Mouse (Mus musculus) embryonic facial prominence, embryonic 13.5 days (tissue): Measurements from ENCODE around the gene Gm4763. TPM values are rescaled to one million over a fixed set of nuclear protein-coding genes. Genes with fewer than 3 reads are reported as not detected.
A peak's percentile ranks its signal among the peaks of the same experiment; 100 is the strongest.
"Not testable (repeated sequence)": the region's sequence is repeated elsewhere in the genome, so short reads cannot be mapped to it uniquely, and the experiment has no call there.

ENCODE experiments used
- ATAC-seq: fragments of 200-750 bp; cut with Nextera tagmentation; 2 replicates; pipeline ENCODE4 v1.8.0; 2017; ENCODE audit warnings: low read depth; ENCODE audit not compliant: insufficient number of reproducible peaks, insufficient read depth, low FRiP score, low TSS enrichment
- H3K27ac ChIP-seq: fragments of 300-500 bp; sonication (generic); 2 replicates; pipeline ENCODE4 v1.5.1; 2015; ENCODE audit warnings: moderate library complexity, mild to moderate bottlenecking, inconsistent platforms
- H3K27me3 ChIP-seq: fragments of 300-500 bp; sonication (generic); 2 replicates; pipeline ENCODE4 v1.6.1; 2015; ENCODE audit warnings: mild to moderate bottlenecking, inconsistent platforms
- H3K36me3 ChIP-seq: fragments of 300-500 bp; sonication (generic); 2 replicates; pipeline ENCODE4 v1.6.1; 2015; ENCODE audit warnings: mild to moderate bottlenecking, inconsistent platforms
- H3K4me1 ChIP-seq: fragments of 300-500 bp; sonication (generic); 2 replicates; pipeline ENCODE4 v1.6.1; 2015; ENCODE audit warnings: inconsistent platforms
- H3K4me2 ChIP-seq: fragments of 300-500 bp; sonication (generic); 2 replicates; pipeline ENCODE4 v1.6.1; 2015; ENCODE audit warnings: moderate library complexity, mild to moderate bottlenecking, inconsistent platforms
- H3K4me3 ChIP-seq: fragments of 300-500 bp; sonication (generic); 2 replicates; pipeline ENCODE4 v1.5.1; 2015; ENCODE audit warnings: mild to moderate bottlenecking, inconsistent platforms
- H3K9ac ChIP-seq: fragments of 300-500 bp; sonication (generic); 2 replicates; pipeline ENCODE4 v1.6.1; 2015; ENCODE audit warnings: mild to moderate bottlenecking, inconsistent platforms
- H3K9me3 ChIP-seq: fragments of 300-500 bp; sonication (generic); 2 replicates; pipeline ENCODE4 v1.6.1; 2016; ENCODE audit warnings: inconsistent platforms
- WGBS: fragments of 180-500 bp; shearing (Covaris S2); methylation state at CpG from one replicate; pipeline ENCODE4 v1.1.7; 2015; ENCODE audit warnings: mixed read lengths; 5-methylcytosine and 5-hydroxymethylcytosine counted together
- polyA plus RNA-seq: library from polyadenylated mRNA; unstranded; fragments of >200 nt; fragmentation: Nextera tagmentation; extraction: Ambion mirVana; gene quantifications from 2 replicates; pipeline ENCODE4 v1.2.1, GENCODE M21; 2015

Gene Gm4763
- not detected in 2 replicates for polyA plus RNA-seq

GRCm38 (mm10) chr7:24726808-24727207, at the start of gene Gm4763:
Gene Gm4763 (minus strand): TSS chr7:24726908.
- not testable (repeated sequence) for H3K27ac ChIP-seq, H3K9me3 ChIP-seq, H3K9ac ChIP-seq, ATAC-seq, H3K36me3 ChIP-seq, H3K4me2 ChIP-seq, H3K27me3 ChIP-seq, H3K4me3 ChIP-seq, H3K4me1 ChIP-seq
- 87% methylated on average over 11 of the region's 11 CpGs for WGBS

GRCm38 (mm10) chr7:24776145-24776544, 49.4 kb upstream of the Gm4763 start:
- Histone ChIP-seq H3K4me3 (no peak overlapping the region), H3K9ac (no peak overlapping the region), H3K27ac (no peak overlapping the region), H3K36me3 (no peaks in the 10 kb centered on the region), H3K4me2 (no peak overlapping the region), H3K9me3 (no peaks in the 10 kb centered on the region), H3K27me3 (no peaks in the 10 kb centered on the region), H3K4me1 (no peaks in the 10 kb centered on the region)
- ATAC-seq, result no peak
- 72% methylated on average over 2 of the region's 2 CpGs for WGBS

- no peak for ATAC-seq
- Histone ChIP-seq H3K36me3 (no peaks in the 10 kb centered on the region), H3K4me1 (no peaks in the 10 kb centered on the region), H3K27ac (no peak overlapping the region), H3K4me2 (no peak overlapping the region), H3K27me3 (no peaks in the 10 kb centered on the region), H3K9me3 (no peaks in the 10 kb centered on the region), H3K9ac (no peak overlapping the region), H3K4me3 (no peak overlapping the region)
- 42% methylated on average over 3 of the region's 3 CpGs for WGBS
Measured at GRCm38 (mm10) chr7:24773942-24774535, 47.3 kb upstream of the Gm4763 start.

- no peak overlapping the region for H3K27ac ChIP-seq
- H3K4me1 ChIP-seq, result no peaks in the 10 kb centered on the region
- no peak overlapping the region for H3K4me2 ChIP-seq
- H3K9ac ChIP-seq, result no peak overlapping the region
- H3K36me3 ChIP-seq, result no peaks in the 10 kb centered on the region
- H3K4me3 ChIP-seq, result no peak overlapping the region
- H3K27me3 ChIP-seq, result no peaks in the 10 kb centered on the region
- no peak for ATAC-seq
- H3K9me3 ChIP-seq, result no peaks in the 10 kb centered on the region
Measured at GRCm38 (mm10) chr7:24771361-24771760, 44.7 kb upstream of the Gm4763 start.

- Histone ChIP-seq H3K27ac (no peak overlapping the region), H3K4me3 (no peak overlapping the region), H3K4me2 (no peak overlapping the region), H3K4me1 (no peaks in the 10 kb centered on the region), H3K36me3 (no peaks in the 10 kb centered on the region), H3K27me3 (no peaks in the 10 kb centered on the region), H3K9ac (no peak overlapping the region), H3K9me3 (no peaks in the 10 kb centered on the region)
- WGBS, result 80% methylated on average over 8 of the region's 8 CpGs
- no peak for ATAC-seq
Measured at GRCm38 (mm10) chr7:24762574-24762973, 35.9 kb upstream of the Gm4763 start.

GRCm38 (mm10) chr7:24761161-24761560, 34.5 kb upstream of the Gm4763 start:
- WGBS, result 64% methylated on average over 6 of the region's 6 CpGs
- Histone ChIP-seq H3K9me3 (no peaks in the 10 kb centered on the region), H3K4me3 (no peak overlapping the region), H3K27me3 (no peaks in the 10 kb centered on the region), H3K36me3 (no peaks in the 10 kb centered on the region), H3K27ac (no peak overlapping the region), H3K4me1 (no peaks in the 10 kb centered on the region), H3K9ac (no peak overlapping the region), H3K4me2 (no peak overlapping the region)
- ATAC-seq, result no peak

- no peak within 1 kb of the TSS for H3K4me3 ChIP-seq
- 60% methylated on average over 6 of the region's 6 CpGs for WGBS
Measured at GRCm38 (mm10) chr7:24760211-24760610, 33.5 kb upstream of the Gm4763 start, which contains the start of gene Cd177. Gene Cd177 (minus strand): TSS chr7:24760311.

GRCm38 (mm10) chr7:24758520-24758919, 31.8 kb upstream of the Gm4763 start:
- H3K4me2 ChIP-seq, result no peak overlapping the region
- 69% methylated on average over 1 of the region's 1 CpGs for WGBS
- H3K9me3 ChIP-seq, result no peaks in the 10 kb centered on the region
- H3K27ac ChIP-seq, result no peak overlapping the region
- H3K27me3 ChIP-seq, result no peaks in the 10 kb centered on the region
- no peak for ATAC-seq
- no peaks in the 10 kb centered on the region for H3K36me3 ChIP-seq
- no peak overlapping the region for H3K9ac ChIP-seq
- H3K4me3 ChIP-seq, result no peak overlapping the region
- no peaks in the 10 kb centered on the region for H3K4me1 ChIP-seq

More at GRCm38 (mm10) chr7:24760211-24760610, 33.5 kb upstream of the Gm4763 start, which contains the start of gene Cd177:
- Histone ChIP-seq H3K27ac (no peak within 1 kb of the TSS), H3K9me3 (no peaks in the 10 kb centered on the region), H3K4me2 (no peak within 1 kb of the TSS), H3K4me1 (no peaks in the 10 kb centered on the region), H3K36me3 (no peaks in the 10 kb centered on the region), H3K9ac (no peak within 1 kb of the TSS), H3K27me3 (no peaks in the 10 kb centered on the region)
- ATAC-seq, result no peak

- no peak for ATAC-seq
- 82% methylated on average over 5 of the region's 5 CpGs for WGBS
- Histone ChIP-seq H3K27me3 (no peaks in the 10 kb centered on the region), H3K36me3 (no peaks in the 10 kb centered on the region), H3K4me2 (no peak overlapping the region), H3K4me1 (peaks cover 20% of the 10 kb centered on the region; the same call in 1 of the 2 replicates), H3K4me3 (no peak overlapping the region), H3K27ac (no peak overlapping the region), H3K9me3 (no peaks in the 10 kb centered on the region), H3K9ac (no peak overlapping the region)
Measured at GRCm38 (mm10) chr7:24753476-24753875, 26.8 kb upstream of the Gm4763 start.

GRCm38 (mm10) chr7:24751610-24752009, 24.9 kb upstream of the Gm4763 start:
- H3K4me3 ChIP-seq, result no peak overlapping the region
- no peak overlapping the region for H3K4me2 ChIP-seq
- WGBS, result 54% methylated on average over 2 of the region's 2 CpGs
- no peaks in the 10 kb centered on the region for H3K27me3 ChIP-seq
- no peaks in the 10 kb centered on the region for H3K9me3 ChIP-seq
- no peaks in the 10 kb centered on the region for H3K36me3 ChIP-seq
- H3K9ac ChIP-seq, result no peak overlapping the region
- no peak for ATAC-seq
- peaks cover 20% of the 10 kb centered on the region; the same call in 1 of the 2 replicates for H3K4me1 ChIP-seq
- no peak overlapping the region for H3K27ac ChIP-seq

GRCm38 (mm10) chr7:24750695-24751094, 24.0 kb upstream of the Gm4763 start:
- ATAC-seq, result no peak
- no peaks in the 10 kb centered on the region for H3K27me3 ChIP-seq
- H3K27ac ChIP-seq, result no peak overlapping the region
- H3K4me1 ChIP-seq, result peaks cover 20% of the 10 kb centered on the region; the same call in 1 of the 2 replicates
- WGBS, result 29% methylated on average over 4 of the region's 4 CpGs
- H3K36me3 ChIP-seq, result no peaks in the 10 kb centered on the region
- H3K4me3 ChIP-seq, result no peak overlapping the region
- H3K4me2 ChIP-seq, result no peak overlapping the region
- H3K9ac ChIP-seq, result no peak overlapping the region
- no peaks in the 10 kb centered on the region for H3K9me3 ChIP-seq

GRCm38 (mm10) chr7:24735970-24736670, 9.4 kb upstream of the Gm4763 start:
- 14% methylated on average over 17 of the region's 17 CpGs for WGBS
- Histone ChIP-seq H3K4me3 (peak overlapping the region; percentile 16; the same call in 1 of the 2 replicates), H3K9me3 (no peaks in the 10 kb centered on the region), H3K36me3 (no peaks in the 10 kb centered on the region), H3K27me3 (peaks cover 8% of the 10 kb centered on the region; the same call in 1 of the 2 replicates), H3K4me2 (peak overlapping the region; percentile 45), H3K9ac (no peak overlapping the region), H3K27ac (no peak overlapping the region), H3K4me1 (peaks cover 9% of the 10 kb centered on the region; the same call in 1 of the 2 replicates)
- peak; percentile 59; the same call in 1 of the 2 replicates for ATAC-seq
